Mouse (Mus musculus) limb, embryonic 13.5 days (tissue): Measurements from ENCODE around the gene Git1. TPM values are rescaled to one million over a fixed set of nuclear protein-coding genes. Genes with fewer than 3 reads are reported as not detected.

ENCODE experiments used
- ATAC-seq: fragments of 200-750 bp; cut with Nextera tagmentation; 2 replicates; pipeline ENCODE4 v1.8.0; 2017; ENCODE audit warnings: low read depth, moderate number of reproducible peaks, moderate TSS enrichment; ENCODE audit not compliant: low FRiP score
- H3K27ac ChIP-seq: fragments of 300-500 bp; sonication (generic); 2 replicates; pipeline ENCODE4 v1.5.1; 2015; ENCODE audit warnings: inconsistent platforms, mild to moderate bottlenecking, moderate library complexity
- H3K27me3 ChIP-seq: fragments of 300-500 bp; sonication (generic); 2 replicates; pipeline ENCODE4 v1.6.1; 2015; ENCODE audit warnings: mild to moderate bottlenecking, inconsistent platforms
- H3K36me3 ChIP-seq: fragments of 300-500 bp; sonication (generic); 2 replicates; pipeline ENCODE4 v1.6.1; 2015; ENCODE audit warnings: inconsistent platforms, mild to moderate bottlenecking, moderate library complexity
- H3K4me1 ChIP-seq: fragments of 300-500 bp; sonication (generic); 2 replicates; pipeline ENCODE4 v1.6.1; 2015; ENCODE audit warnings: inconsistent platforms
- H3K4me2 ChIP-seq: fragments of 300-500 bp; sonication (generic); replicated peaks from 2 replicates; pipeline ENCODE4 v1.6.1; 2015; ENCODE audit warnings: inconsistent platforms, mild to moderate bottlenecking, moderate library complexity
- H3K4me3 ChIP-seq: fragments of 300-500 bp; sonication (generic); 2 replicates; pipeline ENCODE4 v1.5.1; 2015; ENCODE audit warnings: moderate library complexity, mild to moderate bottlenecking, inconsistent platforms
- H3K9ac ChIP-seq: fragments of 300-500 bp; sonication (generic); 2 replicates; pipeline ENCODE4 v1.6.1; 2015; ENCODE audit warnings: mild to moderate bottlenecking, inconsistent platforms
- H3K9me3 ChIP-seq: fragments of 300-500 bp; sonication (generic); 2 replicates; pipeline ENCODE4 v1.6.1; 2016; ENCODE audit warnings: inconsistent platforms
- WGBS: fragments of 180-500 bp; shearing (Covaris S2); methylation state at CpG from one replicate; pipeline ENCODE4 v1.1.7; 2015; 5-methylcytosine and 5-hydroxymethylcytosine counted together
- polyA plus RNA-seq: library from polyadenylated mRNA; unstranded; fragments of >200 nt; fragmentation: Nextera tagmentation; extraction: Ambion mirVana; gene quantifications from 2 replicates; pipeline ENCODE4 v1.2.1, GENCODE M21; 2015

Git1 gene
- polyA plus RNA-seq, 1 experiment from 2014 or later, result 10.9 TPM

- 95% methylated on average over 7 of the region's 7 CpGs for WGBS
- Histone ChIP-seq H3K27me3 (no peaks in the 10 kb centered on the region), H3K9ac (no peak overlapping the region), H3K27ac (no peak overlapping the region), H3K9me3 (no peaks in the 10 kb centered on the region), H3K4me2 (no peak overlapping the region), H3K36me3 (peaks cover 82% of the 10 kb centered on the region), H3K4me1 (no peaks in the 10 kb centered on the region), H3K4me3 (no peak overlapping the region)
- ATAC-seq, result no peak
These were observed 51.9 kb downstream of the Git1 start for GRCm38 (mm10) chr11:77545261-77545660.

Other genes starting within 250 kb of the Git1 start
- 0.56 and 0.78 TPM in 2 replicates for gene Coro6, start 31.2 kb upstream of the Git1 start, polyA plus RNA-seq
- 10.0 and 10.4 TPM in 2 replicates for gene Ankrd13b, start 3.9 kb upstream of the Git1 start, polyA plus RNA-seq
- gene Abhd15, start 21.6 kb downstream of the Git1 start, polyA plus RNA-seq, result 1.5 and 1.6 TPM in 2 replicates
- gene Trp53i13, start 22.4 kb downstream of the Git1 start, polyA plus RNA-seq, result 57.6 and 57.8 TPM in 2 replicates
- gene Gm10392, start 25.6 kb downstream of the Git1 start, polyA plus RNA-seq, result not detected in 2 replicates
- 14.5 and 14.6 TPM in 2 replicates for gene Taok1, start 114.3 kb downstream of the Git1 start, polyA plus RNA-seq
- gene Nufip2, start 192.6 kb downstream of the Git1 start, polyA plus RNA-seq, result 4.7 and 5.1 TPM in 2 replicates
- not detected in 2 replicates for gene Cryba1, start 231.7 kb downstream of the Git1 start, polyA plus RNA-seq